Mouse (Mus musculus): Measurements from ENCODE around the gene Zfp974. TPM values are rescaled to one million over a fixed set of nuclear protein-coding genes. Genes with fewer than 3 reads are reported as not detected.
"Not testable (repeated sequence)": the region's sequence is repeated elsewhere in the genome, so short reads cannot be mapped to it uniquely, and the experiment has no call there.

Zfp974 gene
- total RNA-seq (2015) (0.59 and 2.4 TPM in 2 replicates), total RNA-seq (2017) (0.58 and 3.3 TPM in 2 replicates)

- ATAC-seq (replicated peaks; ENCODE audit: poor library complexity) = peak; percentile 76
Observed at GRCm38 (mm10) chr7:27928818-27929695, at the start of gene Zfp974. Gene Zfp974, minus strand, starts transcription at chr7:27929460.

- ATAC-seq (replicated peaks; ENCODE audit: poor library complexity) = not testable (repeated sequence)
Observed at GRCm38 (mm10) chr7:27949451-27949850, 20.2 kb upstream of the Zfp974 start.

DNA sequence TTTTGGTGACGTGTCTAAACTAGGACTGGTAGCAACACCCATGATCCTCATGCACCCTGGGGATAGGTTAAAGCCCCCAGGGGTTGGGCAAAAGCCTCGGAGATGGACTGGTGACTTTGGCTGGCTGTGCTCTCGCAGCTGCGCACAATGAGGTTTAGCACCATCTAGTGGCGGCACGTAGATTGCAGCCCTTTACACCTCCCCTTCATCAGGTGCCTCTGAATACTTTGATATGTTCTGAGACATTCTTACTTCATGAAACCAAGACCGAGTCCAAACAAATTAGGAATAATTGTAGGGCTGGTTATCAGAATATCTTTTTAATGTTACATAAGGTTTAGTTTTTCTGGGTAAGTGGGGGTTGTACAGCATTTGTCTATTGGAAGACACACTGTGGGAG is 12.6 kb upstream of the Zfp974 start:
- 0 out of 2 replicates have a peak, but pooled peaks have one; percentile 37 for ATAC-seq (replicated peaks; ENCODE audit: poor library complexity)

DNA sequence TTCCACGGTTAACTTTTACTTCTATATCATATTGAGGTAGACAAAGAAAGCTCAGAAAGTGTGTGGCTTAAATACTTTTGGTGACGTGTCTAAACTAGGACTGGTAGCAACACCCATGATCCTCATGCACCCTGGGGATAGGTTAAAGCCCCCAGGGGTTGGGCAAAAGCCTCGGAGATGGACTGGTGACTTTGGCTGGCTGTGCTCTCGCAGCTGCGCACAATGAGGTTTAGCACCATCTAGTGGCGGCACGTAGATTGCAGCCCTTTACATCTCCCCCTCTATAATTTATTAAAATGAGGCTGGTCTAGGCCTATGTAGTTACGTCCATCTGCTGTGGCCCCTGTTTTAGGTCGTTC is 4.5 kb upstream of the Zfp974 start:
- ATAC-seq (replicated peaks; ENCODE audit: poor library complexity) = not testable (repeated sequence)

DNA sequence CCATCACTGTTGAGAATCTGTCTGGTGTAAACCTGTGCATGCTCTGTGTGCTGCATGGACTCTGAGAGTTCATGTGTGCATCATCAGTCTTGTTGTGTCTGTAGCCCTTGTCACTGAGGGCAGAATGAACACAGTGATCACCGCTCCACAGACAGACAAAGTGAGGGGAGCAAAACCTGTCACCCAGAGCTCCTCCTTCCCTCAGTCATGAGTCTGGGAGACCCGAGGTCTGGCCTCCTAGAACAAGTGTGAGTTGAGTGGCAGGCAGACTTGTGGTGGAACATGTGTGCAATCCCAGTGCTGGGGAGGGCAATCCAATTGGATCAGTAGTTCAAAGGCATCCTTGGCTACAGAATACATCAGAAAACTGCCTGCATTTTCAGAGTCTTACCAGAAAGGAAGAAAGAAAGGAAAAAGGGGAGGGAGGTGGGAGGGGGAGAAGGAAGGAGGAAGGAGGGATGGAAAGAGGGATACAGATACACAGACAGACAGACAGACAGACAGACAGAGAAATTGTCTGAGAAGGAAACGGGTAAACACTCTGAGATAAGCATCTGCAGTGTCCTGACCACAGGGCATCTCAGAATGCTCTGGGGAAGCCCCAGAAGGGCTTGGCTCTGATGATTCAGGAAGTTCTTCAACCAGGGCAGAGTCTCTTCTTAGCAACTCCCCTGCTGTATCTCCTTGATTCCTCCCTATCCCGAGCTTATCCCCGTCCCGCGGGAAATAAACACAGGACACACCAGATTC is 4.0 kb upstream of the Zfp974 start:
- ATAC-seq (replicated peaks; ENCODE audit: poor library complexity) = peak; percentile 89

DNA sequence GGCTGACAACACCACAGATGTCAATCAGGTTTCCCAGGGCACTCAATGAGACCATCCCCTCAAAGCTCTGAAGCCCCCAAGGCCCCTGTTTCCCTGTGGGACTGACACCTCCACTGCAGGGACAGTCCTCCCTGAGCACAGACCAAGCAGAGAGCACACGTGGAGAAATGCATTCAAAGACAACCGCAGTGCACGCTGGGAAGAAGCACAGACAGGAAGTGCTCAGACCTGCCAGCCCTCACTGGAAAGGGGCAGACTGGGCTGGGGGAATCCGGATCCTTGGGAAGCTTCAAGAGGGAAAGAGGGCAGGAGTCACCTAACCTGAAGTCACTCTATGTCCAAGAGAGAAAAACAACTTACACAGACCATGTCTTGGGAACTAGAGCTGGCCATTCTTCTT is 2.2 kb downstream of the Zfp974 start:
- ATAC-seq (replicated peaks; ENCODE audit: poor library complexity) = not testable (repeated sequence)

- ATAC-seq (replicated peaks; ENCODE audit: poor library complexity) = not testable (repeated sequence)
Observed at GRCm38 (mm10) chr7:27910952-27911351, 18.3 kb downstream of the Zfp974 start.

DNA sequence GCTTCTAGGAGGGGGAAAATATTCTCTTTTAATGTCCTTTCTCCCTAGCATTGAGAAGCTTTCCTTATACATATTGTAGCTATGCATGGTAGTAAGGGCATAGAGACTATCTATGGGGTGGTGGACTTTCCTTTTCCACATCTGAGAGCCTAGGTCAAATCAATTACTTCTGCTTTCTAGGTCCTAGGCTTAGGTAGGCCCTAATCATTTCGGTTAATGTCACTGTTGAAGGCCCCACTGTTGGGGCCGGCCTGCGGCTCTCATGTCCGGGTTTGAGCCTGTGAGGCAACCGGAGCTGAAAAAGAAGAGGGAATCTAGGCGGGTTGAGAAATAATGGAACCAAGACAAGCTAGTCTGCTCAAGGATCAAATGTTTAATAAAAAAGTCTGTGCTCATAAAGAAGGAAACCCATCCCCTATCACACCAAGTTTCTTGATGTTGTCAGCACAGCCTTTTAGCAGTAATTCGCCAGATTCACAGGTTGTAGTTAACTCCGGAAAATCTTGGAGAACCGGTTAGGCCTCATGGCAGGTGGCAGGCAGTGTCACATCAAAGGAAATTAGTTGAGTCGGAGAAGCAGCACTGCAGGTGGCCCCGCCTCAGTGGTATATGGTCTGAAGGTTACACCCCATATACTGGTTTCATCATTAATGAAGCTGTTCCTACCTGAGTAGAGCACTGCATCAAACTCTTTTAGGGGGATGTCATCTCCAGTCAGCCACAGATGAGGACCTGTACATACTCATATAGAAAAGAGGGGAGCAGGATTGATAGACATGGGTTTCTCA is 24.0 kb downstream of the Zfp974 start:
- ATAC-seq (replicated peaks; ENCODE audit: poor library complexity) = no peak

- ATAC-seq (replicated peaks; ENCODE audit: poor library complexity) = no peak
Observed at GRCm38 (mm10) chr7:27900601-27901000, 28.7 kb downstream of the Zfp974 start.

GRCm38 (mm10) chr7:27881721-27882120 is 47.5 kb downstream of the Zfp974 start:
- ATAC-seq (replicated peaks; ENCODE audit: poor library complexity) = no peak

GRCm38 (mm10) chr7:27862578-27862977 is 66.7 kb downstream of the Zfp974 start:
- ATAC-seq (replicated peaks; ENCODE audit: poor library complexity) = not testable (repeated sequence)

- ATAC-seq (replicated peaks; ENCODE audit: poor library complexity) = peak; percentile 92
Observed at GRCm38 (mm10) chr7:27860396-27861235, 68.6 kb downstream of the Zfp974 start.

GRCm38 (mm10) chr7:27859301-27860251 is 69.7 kb downstream of the Zfp974 start:
- peak; percentile 54 for ATAC-seq (replicated peaks; ENCODE audit: poor library complexity)

Other genes with a start within 250 kb of the Zfp974 start
- gene Zfp607b, start 240.1 kb downstream of the Zfp974 start, total RNA-seq (2015) = 0.71 and 3.1 TPM in 2 replicates
- 0.42 and 4.0 TPM in 2 replicates for gene Zfp607b, start 240.1 kb downstream of the Zfp974 start, total RNA-seq (2017)
- gene Zfp60, start 198.1 kb downstream of the Zfp974 start, total RNA-seq (2015) = 7.6 and 11.3 TPM in 2 replicates
- 5.5 and 7.5 TPM in 2 replicates for gene Zfp60, start 198.1 kb downstream of the Zfp974 start, total RNA-seq (2017)
- 6.1 and 6.3 TPM in 2 replicates for gene Zfp626, start 122.3 kb downstream of the Zfp974 start, total RNA-seq (2015)
- gene Zfp626, start 122.3 kb downstream of the Zfp974 start, total RNA-seq (2017) = 6.4 and 6.7 TPM in 2 replicates
- 4.9 and 5.8 TPM in 2 replicates for gene Zfp59, start 90.9 kb downstream of the Zfp974 start, total RNA-seq (2015)
- 5.8 and 7.4 TPM in 2 replicates for gene Zfp59, start 90.9 kb downstream of the Zfp974 start, total RNA-seq (2017)
- 6.5 and 7.9 TPM in 2 replicates for gene Zfp607a, start 71.9 kb downstream of the Zfp974 start, total RNA-seq (2015)
- gene Zfp607a, start 71.9 kb downstream of the Zfp974 start, total RNA-seq (2017) = 8.4 and 9.0 TPM in 2 replicates
- gene Zfp780b, start 49.7 kb upstream of the Zfp974 start, total RNA-seq (2015) = 12.9 and 17.9 TPM in 2 replicates
- 11.4 and 14.4 TPM in 2 replicates for gene Zfp780b, start 49.7 kb upstream of the Zfp974 start, total RNA-seq (2017)
- 6.0 and 7.8 TPM in 2 replicates for gene Zfp850, start 84.7 kb upstream of the Zfp974 start, total RNA-seq (2015)
- gene Zfp850, start 84.7 kb upstream of the Zfp974 start, total RNA-seq (2017) = 5.4 and 13.1 TPM in 2 replicates
- 151 and 170 TPM in 2 replicates for gene Psmc4, start 120.6 kb upstream of the Zfp974 start, total RNA-seq (2015)
- gene Psmc4, start 120.6 kb upstream of the Zfp974 start, total RNA-seq (2017) = 142 and 166 TPM in 2 replicates
- not detected in 2 replicates for gene Fcgbp, start 141.8 kb upstream of the Zfp974 start, total RNA-seq (2015)
- gene Fcgbp, start 141.8 kb upstream of the Zfp974 start, total RNA-seq (2017) = not detected in 2 replicates
- gene 9530053A07Rik, start 200.0 kb upstream of the Zfp974 start, total RNA-seq (2015) = not detected in 2 replicates
- not detected in 2 replicates for gene 9530053A07Rik, start 200.0 kb upstream of the Zfp974 start, total RNA-seq (2017)
- 164 and 172 TPM in 2 replicates for gene Fbl, start 240.2 kb upstream of the Zfp974 start, total RNA-seq (2015)
- 207 and 270 TPM in 2 replicates for gene Fbl, start 240.2 kb upstream of the Zfp974 start, total RNA-seq (2017)

All from megakaryocyte progenitor cell, adult 5-6 weeks (primary cell).